Mouse (Mus musculus): Measurements from ENCODE around the gene Hydin. TPM values are rescaled to one million over a fixed set of nuclear protein-coding genes. Genes with fewer than 3 reads are reported as not detected.

Gene Hydin
- total and polyA plus RNA-seq, 3 experiments, result not detected

DNA sequence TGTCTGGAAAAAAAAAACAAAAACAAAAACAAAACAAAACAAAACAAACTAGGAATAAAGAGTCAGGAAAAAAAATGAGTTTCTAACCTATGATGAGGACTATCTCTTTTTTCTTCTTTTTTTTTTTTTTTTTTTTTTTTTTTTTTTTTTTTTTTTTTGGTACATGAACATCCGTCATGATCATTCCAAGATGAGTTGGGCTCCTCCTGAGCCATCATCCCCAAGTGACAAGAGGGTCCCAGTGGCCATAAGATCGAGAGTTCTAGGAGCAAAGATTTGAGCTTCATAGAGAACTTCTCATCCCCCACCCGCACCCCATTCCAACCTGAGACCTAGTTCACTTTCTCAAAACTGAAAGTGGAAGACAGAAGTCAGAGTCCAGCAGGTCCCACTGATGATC lies 164.6 kb downstream of the Hydin start:
- no peak overlapping the region for H3K9ac ChIP-seq (ENCODE audit: control insufficient read depth, low read depth, low read length, poor library complexity, severe bottlenecking)
- H3K27ac ChIP-seq (ENCODE audit: control insufficient read depth, low read depth, low read length), result no peak overlapping the region
- no peaks in the 10 kb centered on the region for H3K9me3 ChIP-seq (replicated peaks; ENCODE audit: insufficient read depth, low read length)
- H3K4me1 ChIP-seq (ENCODE audit: control insufficient read depth in 1 of 2, insufficient read depth in 2 of 2, low read length in 2 of 2), result no peaks in the 10 kb centered on the region
- no peak for DNase-seq (ENCODE audit: low read depth, low spot score)
- no peaks in the 10 kb centered on the region for H3K79me2 ChIP-seq (ENCODE audit: control insufficient read depth, insufficient read depth, low read length, poor library complexity)
- no peak overlapping the region for H3K4me3 ChIP-seq (ENCODE audit: control insufficient read depth in 1 of 2, insufficient read depth in 1 of 2, low read depth in 2 of 2, low read length in 2 of 2)
- TF ChIP-seq BHLHE40 (IDR thresholded peaks at IDR 0.05; ENCODE audit: borderline replicate concordance, low read depth, low read length) (no peak), POLR2A (IDR thresholded peaks at IDR 0.05; ENCODE audit: control insufficient read depth in 1 of 2, insufficient read depth in 1 of 2, low read depth in 1 of 2, low read length in 2 of 2, poor library complexity in 1 of 2) (no peak), TCF12 (IDR thresholded peaks at IDR 0.05; ENCODE audit: low read depth, low read length) (no peak), POLR2AphosphoS5 (IDR thresholded peaks at IDR 0.05; ENCODE audit: borderline replicate concordance, low read depth, low read length) (no peak), MEF2A (IDR thresholded peaks at IDR 0.05; ENCODE audit: extremely low read depth, insufficient replicate concordance, low read depth, low read length, poor library complexity, severe bottlenecking) (no peak), ZC3H11A (IDR thresholded peaks at IDR 0.05; ENCODE audit: low read depth, low read length) (no peak), NRF1 (IDR thresholded peaks at IDR 0.05; ENCODE audit: insufficient read depth, low read depth, low read length, poor library complexity, severe bottlenecking) (no peak), KAT2A (conservative IDR thresholded peaks at IDR 0.05; ENCODE audit: low read depth, low read length) (no peak), MYC (IDR thresholded peaks at IDR 0.05; ENCODE audit: low read depth, low read length) (no peak), ZNF384 (IDR thresholded peaks at IDR 0.05; ENCODE audit: low read depth, low read length) (no peak), ZMIZ1 (IDR thresholded peaks at IDR 0.05; ENCODE audit: low read depth, low read length) (no peak), ZKSCAN1 (IDR thresholded peaks at IDR 0.05; ENCODE audit: low read depth, low read length) (no peak), EP300 (IDR thresholded peaks at IDR 0.05; ENCODE audit: low read depth in 1 of 2, low read length in 2 of 2) (no peak), SMC3 (IDR thresholded peaks at IDR 0.05; ENCODE audit: low read depth, low read length) (no peak), MAFK (IDR thresholded peaks at IDR 0.05; ENCODE audit: borderline replicate concordance, low read depth, low read length) (no peak), CHD2 (IDR thresholded peaks at IDR 0.05; ENCODE audit: low read length) (no peak), TBP (IDR thresholded peaks at IDR 0.05; ENCODE audit: low read depth, low read length) (no peak), USF2 (IDR thresholded peaks at IDR 0.05; ENCODE audit: borderline replicate concordance in 1 of 2, insufficient read depth in 1 of 2, low read depth in 1 of 2, low read length in 2 of 2) (no peak)
- H3K36me3 ChIP-seq (ENCODE audit: control insufficient read depth in 1 of 2, insufficient read depth in 2 of 2, low read length in 2 of 2), result no peaks in the 10 kb centered on the region
- H3K27me3 ChIP-seq (ENCODE audit: control insufficient read depth in 1 of 2, insufficient read depth in 2 of 2, low read length in 2 of 2), result no peaks in the 10 kb centered on the region

GRCm38 (mm10) chr8:110440528-110440927 lies 173.8 kb downstream of the Hydin start:
- Histone ChIP-seq H3K27me3 (ENCODE audit: control insufficient read depth in 1 of 2, insufficient read depth in 2 of 2, low read length in 2 of 2) (no peaks in the 10 kb centered on the region), H3K4me3 (ENCODE audit: control insufficient read depth in 1 of 2, insufficient read depth in 1 of 2, low read depth in 2 of 2, low read length in 2 of 2) (no peak overlapping the region), H3K4me1 (ENCODE audit: control insufficient read depth in 1 of 2, insufficient read depth in 2 of 2, low read length in 2 of 2) (no peaks in the 10 kb centered on the region), H3K9me3 (replicated peaks; ENCODE audit: insufficient read depth, low read length) (no peaks in the 10 kb centered on the region), H3K36me3 (ENCODE audit: control insufficient read depth in 1 of 2, insufficient read depth in 2 of 2, low read length in 2 of 2) (no peaks in the 10 kb centered on the region), H3K79me2 (ENCODE audit: control insufficient read depth, insufficient read depth, low read length, poor library complexity) (no peaks in the 10 kb centered on the region), H3K27ac (ENCODE audit: control insufficient read depth, low read depth, low read length) (no peak overlapping the region), H3K9ac (ENCODE audit: control insufficient read depth, low read depth, low read length, poor library complexity, severe bottlenecking) (no peak overlapping the region)
- TF ChIP-seq MEF2A (IDR thresholded peaks at IDR 0.05; ENCODE audit: extremely low read depth, insufficient replicate concordance, low read depth, low read length, poor library complexity, severe bottlenecking) (no peak), MAZ (IDR thresholded peaks at IDR 0.05; ENCODE audit: low read depth, low read length) (no peak), RCOR1 (IDR thresholded peaks at IDR 0.05; ENCODE audit: low read depth, low read length) (no peak), MAFK (IDR thresholded peaks at IDR 0.05; ENCODE audit: borderline replicate concordance, low read depth, low read length) (no peak), MXI1 (IDR thresholded peaks at IDR 0.05; ENCODE audit: low read depth, low read length) (no peak), BHLHE40 (IDR thresholded peaks at IDR 0.05; ENCODE audit: borderline replicate concordance, low read depth, low read length) (no peak), KAT2A (conservative IDR thresholded peaks at IDR 0.05; ENCODE audit: low read depth, low read length) (no peak), POLR2AphosphoS5 (IDR thresholded peaks at IDR 0.05; ENCODE audit: borderline replicate concordance, low read depth, low read length) (no peak), ELF1 (IDR thresholded peaks at IDR 0.05; ENCODE audit: low read depth, low read length) (no peak), CHD2 (IDR thresholded peaks at IDR 0.05; ENCODE audit: low read length) (no peak)
- DNase-seq (ENCODE audit: low read depth, low spot score), result no peak

All from MEL (cell line).